Mouse (Mus musculus) heart, postnatal 0 days (tissue): ENCODE measurements around the gene Gtf2h3. TPM values are rescaled to one million over a fixed set of nuclear protein-coding genes. Genes with fewer than 3 reads are reported as not detected.

ENCODE experiments used
- ATAC-seq: fragments of 200-750 bp; cut with Nextera tagmentation; 2 replicates; pipeline ENCODE4 v1.8.0; 2017; ENCODE audit warnings: low read depth, moderate number of reproducible peaks, moderate library complexity; ENCODE audit not compliant: insufficient read depth
- DNase-seq: peaks from one replicate; pipeline ENCODE4 v3.0.0-alpha.2; 2016; ENCODE audit warnings: low spot score
- H3K27ac ChIP-seq: fragments of 300-500 bp; sonication (generic); 2 replicates; pipeline ENCODE4 v1.5.1; 2014; ENCODE audit warnings: low read depth, mild to moderate bottlenecking
- H3K27me3 ChIP-seq: fragments of 300-500 bp; sonication (generic); 2 replicates; pipeline ENCODE4 v1.6.1; 2014; ENCODE audit warnings: low read length, mixed read lengths; ENCODE audit not compliant: control insufficient read depth, insufficient read depth
- H3K36me3 ChIP-seq: fragments of 300-500 bp; sonication (generic); replicated peaks from 2 replicates; pipeline ENCODE4 v1.6.1; 2014; ENCODE audit warnings: low read length, mixed read lengths; ENCODE audit not compliant: control insufficient read depth, insufficient read depth
- H3K4me1 ChIP-seq: fragments of 300-500 bp; sonication (generic); 2 replicates; pipeline ENCODE4 v1.6.1; 2014; ENCODE audit warnings: antibody characterized with exemption; ENCODE audit not compliant: control insufficient read depth, insufficient read depth
- H3K4me2 ChIP-seq: fragments of 300-500 bp; sonication (generic); 2 replicates; pipeline ENCODE4 v1.6.1; 2014; ENCODE audit warnings: low read depth, mild to moderate bottlenecking, low read length, moderate library complexity
- H3K4me3 ChIP-seq: fragments of 300-500 bp; sonication (generic); 2 replicates; pipeline ENCODE4 v1.5.1; 2014; ENCODE audit warnings: low read depth, low read length
- H3K9ac ChIP-seq: fragments of 300-500 bp; sonication (generic); replicated peaks from 2 replicates; pipeline ENCODE4 v1.6.1; 2014; ENCODE audit warnings: low read depth, low read length, mixed read lengths
- H3K9me3 ChIP-seq: fragments of 300-500 bp; sonication (generic); replicated peaks from 2 replicates; pipeline ENCODE4 v1.6.1; 2016; ENCODE audit warnings: low read length; ENCODE audit not compliant: control insufficient read depth
- CTCF ChIP-seq: IDR thresholded peaks from 2 replicates; pipeline ENCODE4 v1.5.1; 2016; ENCODE audit warnings: antibody characterized with exemption, control low read depth, low read depth
- EP300 ChIP-seq: IDR thresholded peaks from 2 replicates; pipeline ENCODE4 v1.6.1; 2016; ENCODE audit warnings: antibody characterized with exemption, low read depth
- WGBS: fragments of 180-500 bp; shearing (Covaris S2); extraction: QIAGEN DNeasy Blood & Tissue Kit; methylation state at CpG from one replicate; pipeline ENCODE4 v1.1.7; 2014; 5-methylcytosine and 5-hydroxymethylcytosine counted together
- polyA plus RNA-seq: library from polyadenylated mRNA; unstranded; fragments of >200 nt; fragmentation: Nextera tagmentation; extraction: Ambion mirVana; gene quantifications from 2 replicates; pipeline ENCODE4 v1.2.1, GENCODE M21; 2015
- total RNA-seq: library from RNA; depleted of rRNA; stranded (reverse); fragments of >200 nt; gene quantifications from 2 replicates; pipeline ENCODE4 v1.2.3, GENCODE M21; 2014; ENCODE audit warnings: low replicate concordance

The Gtf2h3 gene
- total and polyA plus RNA-seq, 2 experiments from 2014 or later: 18.9 to 21.1 TPM

- H3K4me3 ChIP-seq: no peak overlapping the region
- peaks cover under 1% of the 10 kb centered on the region for H3K4me1 ChIP-seq
- WGBS: 82% methylated on average over 15 of the region's 15 CpGs
- DNase-seq: no peak
- no peak overlapping the region for H3K27ac ChIP-seq
- no peaks in the 10 kb centered on the region for H3K9me3 ChIP-seq
- no peaks in the 10 kb centered on the region for H3K27me3 ChIP-seq
- no peak for TF ChIP-seq EP300
- no peak for TF ChIP-seq CTCF
- no peak overlapping the region for H3K4me2 ChIP-seq
- ATAC-seq: no peak
- H3K9ac ChIP-seq: no peak overlapping the region
- no peaks in the 10 kb centered on the region for H3K36me3 ChIP-seq
These were observed 44.0 kb downstream of the Gtf2h3 start for GRCm38 (mm10) chr5:124622890-124623289.

- Histone ChIP-seq H3K4me3 (no peak overlapping the region), H3K36me3 (no peaks in the 10 kb centered on the region), H3K27ac (no peak overlapping the region), H3K9me3 (no peaks in the 10 kb centered on the region), H3K4me1 (peaks cover 6% of the 10 kb centered on the region), H3K4me2 (no peak overlapping the region), H3K27me3 (no peaks in the 10 kb centered on the region), H3K9ac (no peak overlapping the region)
- no peak for ATAC-seq
- TF ChIP-seq EP300 (no peak), CTCF (no peak)
- no peak for DNase-seq
- WGBS: 90% methylated on average over 9 of the region's 9 CpGs
These were observed 45.4 kb downstream of the Gtf2h3 start for GRCm38 (mm10) chr5:124624291-124624690.

GRCm38 (mm10) chr5:124628448-124629363 lies 49.8 kb downstream of the Gtf2h3 start, which contains the start of gene Atp6v0a2:
Atp6v0a2 (plus strand) TSS chr5:124628576.
- H3K9me3 ChIP-seq: no peaks in the 10 kb centered on the region
- peaks cover 14% of the 10 kb centered on the region for H3K4me1 ChIP-seq
- H3K9ac ChIP-seq: peak within 1 kb of the TSS; percentile 77
- peak within 1 kb of the TSS; percentile 70 for H3K4me3 ChIP-seq
- ATAC-seq: peak; percentile 97
- TF ChIP-seq EP300 (no peak), CTCF (no peak)
- H3K27ac ChIP-seq: peak within 1 kb of the TSS; percentile 88
- H3K4me2 ChIP-seq: peak within 1 kb of the TSS; percentile 63
- H3K36me3 ChIP-seq: peaks cover 4% of the 10 kb centered on the region
- peak; percentile 92 for DNase-seq
- WGBS: under 1% methylated on average over 58 of the region's 58 CpGs
- no peaks in the 10 kb centered on the region for H3K27me3 ChIP-seq

GRCm38 (mm10) chr5:124629641-124630040 lies 50.7 kb downstream of the Gtf2h3 start:
- no peak for DNase-seq

GRCm38 (mm10) chr5:124631685-124632084 lies 52.7 kb downstream of the Gtf2h3 start:
- no peak overlapping the region for H3K4me2 ChIP-seq
- H3K36me3 ChIP-seq: peaks cover 28% of the 10 kb centered on the region
- DNase-seq (no peak), ATAC-seq (no peak)
- no peak for TF ChIP-seq EP300
- TF ChIP-seq CTCF: no peak
- H3K27ac ChIP-seq: no peak overlapping the region
- no peaks in the 10 kb centered on the region for H3K9me3 ChIP-seq
- H3K4me1 ChIP-seq: peaks cover 14% of the 10 kb centered on the region
- no peak overlapping the region for H3K4me3 ChIP-seq
- 81% methylated on average over 11 of the region's 11 CpGs for WGBS
- no peaks in the 10 kb centered on the region for H3K27me3 ChIP-seq
- H3K9ac ChIP-seq: no peak overlapping the region

More at GRCm38 (mm10) chr5:124629641-124630040, 50.7 kb downstream of the Gtf2h3 start:
- Histone ChIP-seq H3K9ac (peak overlapping the region; percentile 77), H3K4me2 (peak overlapping the region; percentile 63), H3K27ac (no peak overlapping the region; the same call in 1 of the 2 replicates), H3K4me1 (peaks cover 14% of the 10 kb centered on the region), H3K4me3 (peak overlapping the region; percentile 70), H3K27me3 (no peaks in the 10 kb centered on the region), H3K36me3 (peaks cover 12% of the 10 kb centered on the region), H3K9me3 (no peaks in the 10 kb centered on the region)
- TF ChIP-seq EP300 (no peak), CTCF (no peak)
- no peak for ATAC-seq
- 8% methylated on average over 11 of the region's 11 CpGs for WGBS
